Mouse (Mus musculus) heart, postnatal 25 days (tissue): Measurements from ENCODE around the gene Zfp467. TPM values are rescaled to one million over a fixed set of nuclear protein-coding genes. Genes with fewer than 3 reads are reported as not detected.

Experiments
- DNase-seq: peaks from one replicate; pipeline ENCODE4 v3.0.0; 2022; ENCODE audit warnings: low spot score
- intact Hi-C: fragments of 180-260 bp; cut with DNase I; formaldehyde crosslinking; loops from one replicate; pipeline ENCODE4 v1.15.1; 2025
- total RNA-seq, 2 experiments: library from RNA; stranded (reverse); gene quantifications; 2 replicates each; pipeline ENCODE4 v1.2.3; 2021

Gene Zfp467
- 10 to 100 TPM; 11.7 to 12.4 TPM for total RNA-seq

- DNase-seq, result peak; percentile 34
- intact Hi-C loops, result no loop called here
Measured at GRCm38 (mm10) chr6:48445181-48446101, at the start of gene Zfp467. Gene Zfp467 (minus strand): TSS chr6:48445825.

- DNase-seq, result no peak
- intact Hi-C loops, result no loop called here
Measured at GRCm38 (mm10) chr6:48493136-48493730, 47.6 kb upstream of the Zfp467 start.

GRCm38 (mm10) chr6:48491361-48491760 is 45.7 kb upstream of the Zfp467 start:
- intact Hi-C loops, result no loop called here
- no peak for DNase-seq

GRCm38 (mm10) chr6:48489741-48490140 is 44.1 kb upstream of the Zfp467 start:
- intact Hi-C loops, result no loop called here
- DNase-seq, result no peak

- DNase-seq, result no peak
- intact Hi-C loops, result no loop called here
Measured at GRCm38 (mm10) chr6:48487747-48488725, 42.4 kb upstream of the Zfp467 start.

GRCm38 (mm10) chr6:48482501-48482900 is 36.9 kb upstream of the Zfp467 start:
- intact Hi-C loops, result no loop called here
- no peak for DNase-seq

- DNase-seq, result no peak
- intact Hi-C loops, result no loop called here
Measured at GRCm38 (mm10) chr6:48478446-48478845, 32.8 kb upstream of the Zfp467 start.

GRCm38 (mm10) chr6:48470739-48471138 is 25.1 kb upstream of the Zfp467 start:
- intact Hi-C loops, result no loop called here
- no peak for DNase-seq

GRCm38 (mm10) chr6:48467490-48467889 is 21.9 kb upstream of the Zfp467 start:
- no peak for DNase-seq
- intact Hi-C loops, result no loop called here

- intact Hi-C loops, result no loop called here
- DNase-seq, result no peak
Measured at GRCm38 (mm10) chr6:48466715-48467114, 21.1 kb upstream of the Zfp467 start.

- intact Hi-C loops, result no loop called here
- no peak for DNase-seq
Measured at GRCm38 (mm10) chr6:48464966-48465679, 19.5 kb upstream of the Zfp467 start.

- intact Hi-C loops, result no loop called here
Measured at GRCm38 (mm10) chr6:48452771-48453170, 7.1 kb upstream of the Zfp467 start.

GRCm38 (mm10) chr6:48452151-48452550 is 6.5 kb upstream of the Zfp467 start:
- intact Hi-C loops, result no loop called here

More at GRCm38 (mm10) chr6:48452771-48453170, 7.1 kb upstream of the Zfp467 start:
- no peak for DNase-seq

GRCm38 (mm10) chr6:48448527-48448926 is 2.9 kb upstream of the Zfp467 start:
- no peak for DNase-seq
- intact Hi-C loops, result no loop called here

More at GRCm38 (mm10) chr6:48452151-48452550, 6.5 kb upstream of the Zfp467 start:
- DNase-seq, result no peak

- intact Hi-C loops, result no loop called here
- no peak for DNase-seq
Measured at GRCm38 (mm10) chr6:48447929-48448328, 2.3 kb upstream of the Zfp467 start, which contains the start of gene Sspo. Gene Sspo (plus strand): TSS chr6:48448229.

- intact Hi-C loops, result no loop called here
- DNase-seq, result no peak
Measured at GRCm38 (mm10) chr6:48446896-48447295, 1.3 kb upstream of the Zfp467 start.

GRCm38 (mm10) chr6:48446256-48446655 is 631 bp upstream of the Zfp467 start:
- intact Hi-C loops, result no loop called here
- no peak for DNase-seq

- DNase-seq, result no peak
- intact Hi-C loops, result loop anchor here (5.0 kb wide), 1 partner anchor 47 kb away; the partner anchor contains the start of gene Krba1
Measured at GRCm38 (mm10) chr6:48444310-48445180, 1.1 kb downstream of the Zfp467 start.
